Mouse (Mus musculus) heart, postnatal 0 days (tissue): Measurements from ENCODE around the gene Ptpn6.

Experiments
- CTCF ChIP-seq: IDR thresholded peaks from 2 replicates; pipeline ENCODE4 v1.5.1; 2016; ENCODE audit warnings: antibody characterized with exemption, control low read depth, low read depth
- EP300 ChIP-seq: IDR thresholded peaks from 2 replicates; pipeline ENCODE4 v1.6.1; 2016; ENCODE audit warnings: antibody characterized with exemption, low read depth

- TF ChIP-seq EP300 (no peak), CTCF (no peak)
Measured at GRCm38 (mm10) chr6:124765951-124766350, 27.4 kb upstream of the Ptpn6 start.
